Mouse (Mus musculus): ENCODE measurements around the gene Cdx2. TPM values are rescaled to one million over a fixed set of nuclear protein-coding genes. Genes with fewer than 3 reads are reported as not detected.

Cdx2 gene
- polyA plus RNA-seq, 1 experiment from 2014 or later, result not detected

GRCm38 (mm10) chr5:147342901-147343300 lies 35.8 kb upstream of the Cdx2 start:
- ATAC-seq (ENCODE audit: insufficient read depth, low FRiP score, low TSS enrichment) (no peak), DNase-seq (ENCODE audit: low spot score) (peak; percentile 8)
- Histone ChIP-seq H3K9ac (ENCODE audit: low read length) (no peak overlapping the region), H3K9me3 (ENCODE audit: control insufficient read depth, low read length) (no peaks in the 10 kb centered on the region), H3K27me3 (ENCODE audit: control insufficient read depth, insufficient read depth, low read length) (no peaks in the 10 kb centered on the region), H3K4me3 (ENCODE audit: low read depth, low read length) (no peak overlapping the region), H3K27ac (ENCODE audit: low read depth, low read length) (no peak overlapping the region), H3K36me3 (ENCODE audit: control insufficient read depth, insufficient read depth, low read length) (no peaks in the 10 kb centered on the region), H3K4me2 (ENCODE audit: low read depth) (no peak overlapping the region), H3K4me1 (ENCODE audit: control insufficient read depth, insufficient read depth, low read length) (no peaks in the 10 kb centered on the region)
- 91% methylated on average over 6 of the region's 6 CpGs for WGBS

GRCm38 (mm10) chr5:147340741-147341414 lies 33.8 kb upstream of the Cdx2 start:
- Histone ChIP-seq H3K9me3 (ENCODE audit: control insufficient read depth, low read length) (no peaks in the 10 kb centered on the region), H3K36me3 (ENCODE audit: control insufficient read depth, insufficient read depth, low read length) (no peaks in the 10 kb centered on the region), H3K4me3 (ENCODE audit: low read depth, low read length) (no peak overlapping the region), H3K9ac (ENCODE audit: low read length) (no peak overlapping the region), H3K27ac (ENCODE audit: low read depth, low read length) (no peak overlapping the region), H3K27me3 (ENCODE audit: control insufficient read depth, insufficient read depth, low read length) (no peaks in the 10 kb centered on the region), H3K4me1 (ENCODE audit: control insufficient read depth, insufficient read depth, low read length) (no peaks in the 10 kb centered on the region), H3K4me2 (ENCODE audit: low read depth) (no peak overlapping the region)
- DNase-seq (ENCODE audit: low spot score) (no peak), ATAC-seq (ENCODE audit: insufficient read depth, low FRiP score, low TSS enrichment) (no peak)
- 63% methylated on average over 13 of the region's 13 CpGs for WGBS

GRCm38 (mm10) chr5:147339560-147339959 lies 32.5 kb upstream of the Cdx2 start:
- no peaks in the 10 kb centered on the region for H3K27me3 ChIP-seq (ENCODE audit: control insufficient read depth, insufficient read depth, low read length)
- H3K27ac ChIP-seq (ENCODE audit: low read depth, low read length), result no peak overlapping the region
- DNase-seq (ENCODE audit: low spot score), result peak; percentile 8
- no peaks in the 10 kb centered on the region for H3K9me3 ChIP-seq (ENCODE audit: control insufficient read depth, low read length)
- H3K4me2 ChIP-seq (ENCODE audit: low read depth), result no peak overlapping the region
- WGBS, result 88% methylated on average over 11 of the region's 11 CpGs
- no peak overlapping the region for H3K9ac ChIP-seq (ENCODE audit: low read length)
- no peaks in the 10 kb centered on the region for H3K4me1 ChIP-seq (ENCODE audit: control insufficient read depth, insufficient read depth, low read length)
- ATAC-seq (ENCODE audit: insufficient read depth, low FRiP score, low TSS enrichment), result no peak
- no peaks in the 10 kb centered on the region for H3K36me3 ChIP-seq (ENCODE audit: control insufficient read depth, insufficient read depth, low read length)
- H3K4me3 ChIP-seq (ENCODE audit: low read depth, low read length), result no peak overlapping the region

- peak; percentile 7 for DNase-seq (ENCODE audit: low spot score)
- no peaks in the 10 kb centered on the region for H3K9me3 ChIP-seq (ENCODE audit: control insufficient read depth, low read length)
- no peak overlapping the region for H3K27ac ChIP-seq (ENCODE audit: low read depth, low read length)
- no peaks in the 10 kb centered on the region for H3K36me3 ChIP-seq (ENCODE audit: control insufficient read depth, insufficient read depth, low read length)
- no peak for ATAC-seq (ENCODE audit: insufficient read depth, low FRiP score, low TSS enrichment)
- no peak overlapping the region for H3K9ac ChIP-seq (ENCODE audit: low read length)
- no peak overlapping the region for H3K4me3 ChIP-seq (ENCODE audit: low read depth, low read length)
- 67% methylated on average over 9 of the region's 9 CpGs for WGBS
- H3K4me1 ChIP-seq (ENCODE audit: control insufficient read depth, insufficient read depth, low read length), result no peaks in the 10 kb centered on the region
- H3K4me2 ChIP-seq (ENCODE audit: low read depth), result no peak overlapping the region
- H3K27me3 ChIP-seq (ENCODE audit: control insufficient read depth, insufficient read depth, low read length), result no peaks in the 10 kb centered on the region
Measured at GRCm38 (mm10) chr5:147338967-147339366, 31.9 kb upstream of the Cdx2 start.

DNA sequence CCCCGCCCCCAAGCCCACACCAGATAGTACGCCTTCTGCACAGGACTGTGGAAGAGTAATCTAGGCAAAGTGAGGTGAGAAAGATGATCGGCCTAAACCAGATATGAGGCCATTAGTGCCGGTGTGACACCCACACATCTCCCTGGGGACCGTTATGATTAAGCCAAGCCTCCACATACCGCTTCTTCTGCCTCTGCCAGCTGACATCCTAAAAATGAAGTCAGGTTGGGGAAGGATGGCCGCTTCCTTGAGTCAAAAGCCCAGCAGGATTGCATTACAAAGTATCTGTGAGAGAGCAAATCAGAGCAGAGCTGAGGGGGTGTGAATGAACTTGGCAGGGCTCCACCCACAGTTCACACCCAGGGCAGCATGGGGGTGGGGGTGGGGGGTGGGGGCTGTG lies 25.6 kb upstream of the Cdx2 start:
- no peaks in the 10 kb centered on the region for H3K9me3 ChIP-seq (ENCODE audit: control insufficient read depth, low read length)
- ATAC-seq (ENCODE audit: insufficient read depth, low FRiP score, low TSS enrichment), result peak; percentile 45; the same call in 1 of the 2 replicates
- H3K27ac ChIP-seq (ENCODE audit: low read depth, low read length), result no peak overlapping the region
- H3K4me2 ChIP-seq (ENCODE audit: low read depth), result no peak overlapping the region
- no peaks in the 10 kb centered on the region for H3K4me1 ChIP-seq (ENCODE audit: control insufficient read depth, insufficient read depth, low read length)
- H3K27me3 ChIP-seq (ENCODE audit: control insufficient read depth, insufficient read depth, low read length), result no peaks in the 10 kb centered on the region
- no peak overlapping the region for H3K4me3 ChIP-seq (ENCODE audit: low read depth, low read length)
- peak; percentile 17 for DNase-seq (ENCODE audit: low spot score)
- 47% methylated on average over 7 of the region's 7 CpGs for WGBS
- no peak overlapping the region for H3K9ac ChIP-seq (ENCODE audit: low read length)
- H3K36me3 ChIP-seq (ENCODE audit: control insufficient read depth, insufficient read depth, low read length), result no peaks in the 10 kb centered on the region

GRCm38 (mm10) chr5:147331547-147331946 lies 24.5 kb upstream of the Cdx2 start:
- Histone ChIP-seq H3K4me2 (ENCODE audit: low read depth) (no peak overlapping the region), H3K4me3 (ENCODE audit: low read depth, low read length) (no peak overlapping the region), H3K9ac (ENCODE audit: low read length) (no peak overlapping the region), H3K4me1 (ENCODE audit: control insufficient read depth, insufficient read depth, low read length) (no peaks in the 10 kb centered on the region), H3K27ac (ENCODE audit: low read depth, low read length) (no peak overlapping the region), H3K9me3 (ENCODE audit: control insufficient read depth, low read length) (no peaks in the 10 kb centered on the region), H3K27me3 (ENCODE audit: control insufficient read depth, insufficient read depth, low read length) (no peaks in the 10 kb centered on the region), H3K36me3 (ENCODE audit: control insufficient read depth, insufficient read depth, low read length) (no peaks in the 10 kb centered on the region)
- no peak for ATAC-seq (ENCODE audit: insufficient read depth, low FRiP score, low TSS enrichment)
- peak; percentile 57 for DNase-seq (ENCODE audit: low spot score)
- WGBS, result 49% methylated on average over 2 of the region's 2 CpGs

DNA sequence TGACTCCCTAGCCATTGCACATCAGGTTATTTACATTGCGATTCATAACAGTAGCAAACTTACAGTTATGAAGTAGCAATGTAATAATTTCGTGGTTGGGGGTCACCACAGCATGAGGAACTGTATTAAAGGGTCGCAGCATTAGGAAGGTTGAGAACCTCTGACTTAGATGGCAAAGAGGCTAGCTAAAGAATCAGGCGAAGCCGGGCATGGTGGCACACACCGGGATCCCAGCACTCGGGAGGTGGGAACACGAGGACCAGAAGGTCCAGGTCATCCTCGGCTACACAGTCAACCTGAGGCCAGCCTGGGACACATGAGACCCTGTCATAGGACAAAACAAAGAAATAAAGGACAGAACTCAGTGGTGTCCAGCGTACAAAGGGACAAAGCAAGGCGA lies 22.9 kb upstream of the Cdx2 start:
- WGBS, result 89% methylated on average over 11 of the region's 11 CpGs
- H3K4me1 ChIP-seq (ENCODE audit: control insufficient read depth, insufficient read depth, low read length), result no peaks in the 10 kb centered on the region
- H3K9ac ChIP-seq (ENCODE audit: low read length), result no peak overlapping the region

GRCm38 (mm10) chr5:147327636-147328035 lies 20.6 kb upstream of the Cdx2 start:
- Histone ChIP-seq H3K4me3 (ENCODE audit: low read depth, low read length) (no peak overlapping the region), H3K27me3 (ENCODE audit: control insufficient read depth, insufficient read depth, low read length) (no peaks in the 10 kb centered on the region; the same call in 1 of the 2 replicates), H3K9me3 (ENCODE audit: control insufficient read depth, low read length) (no peaks in the 10 kb centered on the region), H3K27ac (ENCODE audit: low read depth, low read length) (no peak overlapping the region), H3K4me1 (ENCODE audit: control insufficient read depth, insufficient read depth, low read length) (no peaks in the 10 kb centered on the region), H3K9ac (ENCODE audit: low read length) (no peak overlapping the region), H3K36me3 (ENCODE audit: control insufficient read depth, insufficient read depth, low read length) (no peaks in the 10 kb centered on the region), H3K4me2 (ENCODE audit: low read depth) (no peak overlapping the region)
- WGBS, result 92% methylated on average over 5 of the region's 5 CpGs
- no peak for ATAC-seq (ENCODE audit: insufficient read depth, low FRiP score, low TSS enrichment)
- DNase-seq (ENCODE audit: low spot score), result no peak

More for the DNA sequence above, 22.9 kb upstream of the Cdx2 start:
- DNase-seq (ENCODE audit: low spot score) (no peak), ATAC-seq (ENCODE audit: insufficient read depth, low FRiP score, low TSS enrichment) (no peak)
- H3K27ac ChIP-seq (ENCODE audit: low read depth, low read length), result no peak overlapping the region
- no peaks in the 10 kb centered on the region for H3K36me3 ChIP-seq (ENCODE audit: control insufficient read depth, insufficient read depth, low read length)
- H3K27me3 ChIP-seq (ENCODE audit: control insufficient read depth, insufficient read depth, low read length), result no peaks in the 10 kb centered on the region
- no peak overlapping the region for H3K4me2 ChIP-seq (ENCODE audit: low read depth)
- H3K4me3 ChIP-seq (ENCODE audit: low read depth, low read length), result no peak overlapping the region
- H3K9me3 ChIP-seq (ENCODE audit: control insufficient read depth, low read length), result no peaks in the 10 kb centered on the region

DNA sequence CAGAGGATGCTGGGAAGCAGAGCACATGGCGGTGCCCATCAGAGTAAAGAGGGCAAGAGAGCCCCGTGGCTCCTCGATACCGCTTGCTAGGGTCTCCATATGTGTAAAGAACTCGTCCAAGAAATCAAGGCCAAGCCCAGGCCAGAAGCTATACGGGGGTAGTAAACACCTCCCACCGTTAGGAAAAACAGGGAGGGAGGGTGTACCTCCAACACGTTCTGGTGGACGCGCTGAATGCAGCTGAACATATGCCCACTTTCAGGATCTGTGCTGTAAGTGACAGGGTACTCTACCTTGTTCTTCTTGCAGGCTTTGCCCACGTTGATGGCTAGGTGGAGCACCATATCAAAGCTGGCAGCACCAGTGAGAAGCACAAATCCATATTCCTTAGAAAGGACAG lies 18.9 kb upstream of the Cdx2 start:
- Histone ChIP-seq H3K36me3 (ENCODE audit: control insufficient read depth, insufficient read depth, low read length) (no peaks in the 10 kb centered on the region), H3K27ac (ENCODE audit: low read depth, low read length) (no peak overlapping the region), H3K4me1 (ENCODE audit: control insufficient read depth, insufficient read depth, low read length) (no peaks in the 10 kb centered on the region), H3K9ac (ENCODE audit: low read length) (no peak overlapping the region), H3K4me3 (ENCODE audit: low read depth, low read length) (no peak overlapping the region), H3K4me2 (ENCODE audit: low read depth) (no peak overlapping the region), H3K27me3 (ENCODE audit: control insufficient read depth, insufficient read depth, low read length) (peaks cover 3% of the 10 kb centered on the region; the same call in 1 of the 2 replicates), H3K9me3 (ENCODE audit: control insufficient read depth, low read length) (no peaks in the 10 kb centered on the region)
- 76% methylated on average over 11 of the region's 11 CpGs for WGBS
- ATAC-seq (ENCODE audit: insufficient read depth, low FRiP score, low TSS enrichment), result no peak
- DNase-seq (ENCODE audit: low spot score), result no peak
